Mouse (Mus musculus): Measurements from ENCODE around the gene Clec2i. TPM values are rescaled to one million over a fixed set of nuclear protein-coding genes. Genes with fewer than 3 reads are reported as not detected.

The Clec2i gene
- total and polyA plus RNA-seq, 3 experiments = 38.5 to 104 (median 80.7) TPM

- peak; percentile 94 for DNase-seq (ENCODE audit: extremely low read depth)
- no peaks in the 10 kb centered on the region for H3K27me3 ChIP-seq (replicated peaks)
- in situ Hi-C loops (cut with MboI; ENCODE audit: low pct_ligation_motif_present, low pct_unique_long_range_greater_than_20kb, low sequenced_read_pairs) = loop anchor here (5.0 to 25.0 kb wide), 4 partner anchors 36 to 519 kb away; no protein-coding TSS in a partner anchor
- H3K79me2 ChIP-seq (replicated peaks; ENCODE audit: control insufficient read depth, extremely low read depth, insufficient read depth, poor library complexity, severe bottlenecking) = no peaks in the 10 kb centered on the region; the same call in 1 of the 2 replicates
- peaks cover 8 to 11% of the 10 kb centered on the region in 2 experiments for H3K36me3 ChIP-seq (replicated peaks in 1 of 2; ENCODE audit: control insufficient read depth in 1 of 2, insufficient read depth in 1 of 2, low read length in 1 of 2)
- TF ChIP-seq MAFK (IDR thresholded peaks at IDR 0.05; ENCODE audit: insufficient replicate concordance, low read length) (peak; percentile 92; the same call in 1 of the 2 replicates), CHD1 (IDR thresholded peaks at IDR 0.05; ENCODE audit: low read depth, low read length) (no peak), POLR2AphosphoS2 (IDR thresholded peaks at IDR 0.05; ENCODE audit: low read depth, low read length) (peak; percentile 67; the same call in 1 of the 2 replicates), MYC (IDR thresholded peaks at IDR 0.05; ENCODE audit: low read depth, low read length) (no peak), MAZ (IDR thresholded peaks at IDR 0.05; ENCODE audit: low read depth, low read length) (no peak), PAX5 (IDR thresholded peaks at IDR 0.05; ENCODE audit: low read length) (no peak), CTCF (conservative IDR thresholded peaks at IDR 0.05 in 1 of 2, IDR thresholded peaks at IDR 0.05 in 1 of 2; ENCODE audit: low read depth in 2 of 2, low read length in 2 of 2) (no peak), USF2 (conservative IDR thresholded peaks at IDR 0.05; ENCODE audit: low read depth, low read length) (no peak), ZKSCAN1 (IDR thresholded peaks at IDR 0.05; ENCODE audit: borderline replicate concordance, low read depth, low read length) (no peak), ETS1 (conservative IDR thresholded peaks at IDR 0.05; ENCODE audit: low read depth, low read length) (no peak), RAD21 (IDR thresholded peaks at IDR 0.05; ENCODE audit: low read depth, low read length) (no peak), UBTF (IDR thresholded peaks at IDR 0.05; ENCODE audit: low read depth, low read length) (peak; percentile 69), TBP (conservative IDR thresholded peaks at IDR 0.05; ENCODE audit: low read depth, low read length) (peak; percentile 99), ELF1 (IDR thresholded peaks at IDR 0.05; ENCODE audit: low read depth, low read length) (peak; percentile 96), USF1 (IDR thresholded peaks at IDR 0.05; ENCODE audit: low read depth, low read length) (no peak), KAT2A (IDR thresholded peaks at IDR 0.05; ENCODE audit: insufficient replicate concordance, low read length) (peak; percentile 64; the same call in 1 of the 2 replicates), SIN3A (IDR thresholded peaks at IDR 0.05; ENCODE audit: low read length) (no peak), NRF1 (IDR thresholded peaks at IDR 0.05; ENCODE audit: low read depth, low read length) (peak; percentile 64), HCFC1 (IDR thresholded peaks at IDR 0.05; ENCODE audit: low read depth, low read length) (no peak), POLR2A (IDR thresholded peaks at IDR 0.05; ENCODE audit: low read depth, low read length) (peak; percentile 44), ZC3H11A (IDR thresholded peaks at IDR 0.05; ENCODE audit: low read depth, low read length) (no peak), CHD2 (IDR thresholded peaks at IDR 0.05; ENCODE audit: low read length) (no peak), MEF2A (IDR thresholded peaks at IDR 0.05; ENCODE audit: borderline replicate concordance, low read depth, low read length) (peak; percentile 31; the same call in 1 of the 2 replicates), TCF12 (IDR thresholded peaks at IDR 0.05; ENCODE audit: low read depth, low read length) (no peak)
- peak overlapping the region; percentile 86 to 91 (median 88) for H3K4me3 ChIP-seq (replicated peaks in 1 of 3; ENCODE audit: low read depth in 2 of 3, low read length in 2 of 3, poor library complexity in 1 of 3)
- no peaks in the 10 kb centered on the region for H3K9me3 ChIP-seq (replicated peaks; ENCODE audit: low read length)
- peak overlapping the region; percentile 92 for H3K27ac ChIP-seq (ENCODE audit: insufficient read depth, low read depth)
- peak overlapping the region; percentile 92 for H3K4me2 ChIP-seq (ENCODE audit: insufficient read depth, low read depth, poor library complexity, severe bottlenecking)
- H3K9ac ChIP-seq (ENCODE audit: insufficient read depth, low read depth) = peak overlapping the region; percentile 66
- dilution Hi-C loops (cut with MboI; ENCODE audit: extremely low pct_ligation_motif_present, extremely low pct_unique_long_range_greater_than_20kb, low sequenced_read_pairs) = no loop called here
- H3K4me1 ChIP-seq (ENCODE audit: control insufficient read depth in 1 of 2, insufficient read depth in 2 of 2) = peaks cover 3 to 29% of the 10 kb centered on the region in 2 experiments
Observed at GRCm38 (mm10) chr6:128842945-128843478, 44.4 kb upstream of the Clec2i start.

Data from CH12.LX (cell line).